Mouse (Mus musculus) midbrain, embryonic 10.5 days (tissue): ENCODE measurements around the gene Slc25a28. TPM values are rescaled to one million over a fixed set of nuclear protein-coding genes. Genes with fewer than 3 reads are reported as not detected.

Experiments used
- DNase-seq: peaks from one replicate; pipeline ENCODE4 v3.0.0-alpha.2; 2017; ENCODE audit warnings: low spot score
- H3K27ac ChIP-seq: fragments of 300-500 bp; sonication (generic); replicated peaks from 2 replicates; pipeline ENCODE4 v1.5.1; 2016; ENCODE audit warnings: mild to moderate bottlenecking
- H3K27me3 ChIP-seq: fragments of 300-500 bp; sonication (generic); 2 replicates; pipeline ENCODE4 v1.6.1; 2016; ENCODE audit warnings: low read depth, mild to moderate bottlenecking; ENCODE audit not compliant: poor library complexity, severe bottlenecking
- H3K36me3 ChIP-seq: fragments of 300-500 bp; sonication (generic); 2 replicates; pipeline ENCODE4 v1.6.1; 2016; ENCODE audit warnings: mild to moderate bottlenecking, moderate library complexity
- H3K4me1 ChIP-seq: fragments of 300-500 bp; sonication (generic); 2 replicates; pipeline ENCODE4 v1.6.1; 2016
- H3K4me3 ChIP-seq: fragments of 300-500 bp; sonication (generic); 2 replicates; pipeline ENCODE4 v1.5.1; 2016; ENCODE audit warnings: mild to moderate bottlenecking, moderate library complexity
- H3K9me3 ChIP-seq: fragments of 300-500 bp; sonication (generic); replicated peaks from 2 replicates; pipeline ENCODE4 v1.6.1; 2016; ENCODE audit warnings: mild to moderate bottlenecking
- WGBS: fragments of 180-500 bp; shearing (Covaris S2); methylation state at CpG from one replicate; pipeline ENCODE4 v1.1.7; 2016; 5-methylcytosine and 5-hydroxymethylcytosine counted together
- polyA plus RNA-seq: library from polyadenylated mRNA; unstranded; fragments of >200 nt; fragmentation: Nextera tagmentation; extraction: Ambion mirVana; gene quantifications from 2 replicates; pipeline ENCODE4 v1.2.1, GENCODE M21; 2016

Slc25a28 gene
- polyA plus RNA-seq, 1 experiment from 2014 or later: 10.3 TPM

DNA sequence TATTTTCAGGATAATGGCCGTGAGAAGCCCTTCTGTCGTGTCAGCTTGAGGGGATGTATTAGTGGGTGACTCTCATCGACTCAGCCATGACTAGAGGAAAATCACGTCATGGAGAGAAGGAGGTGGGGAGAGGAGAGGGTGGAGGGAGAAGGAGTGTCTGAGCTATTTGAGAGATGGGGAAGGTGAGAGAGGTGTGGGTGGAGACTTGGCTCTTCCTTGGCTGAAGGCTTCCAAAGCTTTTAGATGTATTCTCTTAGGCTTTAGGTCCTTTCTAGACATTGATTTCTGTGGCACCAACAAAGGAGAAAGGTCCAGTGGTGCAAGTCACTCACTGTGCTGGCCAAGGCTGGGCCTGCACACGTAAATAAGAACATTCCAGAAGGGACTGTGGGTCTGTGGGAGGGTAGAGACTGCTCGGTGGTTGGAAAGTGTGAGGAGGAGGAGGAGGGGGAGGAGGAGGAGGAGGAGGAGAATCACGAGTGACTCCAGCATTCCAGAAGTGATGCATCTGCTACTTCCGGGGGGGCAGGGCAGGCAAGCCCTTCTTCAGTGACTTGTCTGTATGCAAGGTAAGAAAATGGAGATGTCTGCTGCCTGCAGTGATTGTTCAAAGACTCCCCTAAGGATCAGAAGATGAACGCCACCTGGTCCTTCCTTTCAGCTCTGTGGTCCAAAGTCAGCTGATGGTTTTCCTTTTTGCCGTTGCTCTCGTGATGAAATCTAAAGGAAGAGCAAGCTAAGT lies 24.5 kb upstream of the Slc25a28 start:
- Histone ChIP-seq H3K4me3 (no peak overlapping the region), H3K4me1 (peaks cover 10% of the 10 kb centered on the region), H3K27me3 (no peaks in the 10 kb centered on the region), H3K9me3 (peaks cover 4% of the 10 kb centered on the region; the same call in 1 of the 2 replicates), H3K36me3 (peaks cover 44% of the 10 kb centered on the region), H3K27ac (no peak overlapping the region)
- no peak for DNase-seq
- 80% methylated on average over 11 of the region's 11 CpGs for WGBS

DNA sequence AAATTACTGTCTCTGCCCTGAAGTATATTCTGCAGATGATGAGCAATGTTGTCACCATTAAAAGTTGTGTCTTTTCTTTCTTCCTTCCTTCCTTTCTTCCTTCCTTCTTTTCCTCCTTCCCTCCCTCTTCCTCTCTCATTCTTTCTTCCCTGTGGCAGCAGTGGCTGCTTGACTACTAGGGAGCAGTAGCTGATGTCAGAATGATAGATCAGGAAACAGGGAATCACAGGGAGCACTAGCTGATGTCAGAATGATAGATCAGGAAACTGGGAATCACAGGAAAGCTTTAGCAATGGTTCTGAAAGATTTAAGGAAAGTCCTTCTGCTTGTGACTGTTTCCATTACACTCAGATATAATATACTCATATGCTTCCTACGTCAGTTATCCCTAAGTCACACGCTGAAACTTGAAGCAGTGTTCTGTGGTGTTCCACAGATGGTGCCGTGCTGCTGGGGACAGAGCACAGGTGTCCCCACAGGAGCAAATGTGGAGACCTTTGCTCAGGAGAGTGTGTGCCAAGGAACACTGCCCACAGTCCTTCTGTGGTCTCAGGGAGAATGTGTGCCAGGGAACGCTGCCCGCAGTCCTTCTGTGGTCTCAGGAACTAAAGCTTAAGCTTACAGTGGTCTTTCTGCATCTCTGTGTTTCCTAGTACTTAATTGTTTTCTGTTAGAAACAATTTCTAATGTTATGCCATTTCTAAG lies 23.1 kb upstream of the Slc25a28 start:
- H3K27me3 ChIP-seq: no peaks in the 10 kb centered on the region
- peaks cover 33% of the 10 kb centered on the region for H3K36me3 ChIP-seq
- no peak for DNase-seq
- no peak overlapping the region for H3K4me3 ChIP-seq
- WGBS: 95% methylated on average over 5 of the region's 5 CpGs
- H3K4me1 ChIP-seq: peaks cover 11% of the 10 kb centered on the region
- peaks cover 4% of the 10 kb centered on the region; the same call in 1 of the 2 replicates for H3K9me3 ChIP-seq
- H3K27ac ChIP-seq: no peak overlapping the region

- 69% methylated on average over 10 of the region's 10 CpGs for WGBS
- DNase-seq: no peak
- H3K4me3 ChIP-seq: no peak overlapping the region
- H3K9me3 ChIP-seq: no peaks in the 10 kb centered on the region
- no peak overlapping the region for H3K27ac ChIP-seq
- H3K27me3 ChIP-seq: no peaks in the 10 kb centered on the region
- peaks cover 20% of the 10 kb centered on the region for H3K4me1 ChIP-seq
- H3K36me3 ChIP-seq: peaks cover 24% of the 10 kb centered on the region
Measured at GRCm38 (mm10) chr19:43695514-43695964, 20.9 kb upstream of the Slc25a28 start.

GRCm38 (mm10) chr19:43692815-43693214 lies 18.1 kb upstream of the Slc25a28 start:
- H3K4me3 ChIP-seq: no peak overlapping the region
- WGBS: 59% methylated on average over 14 of the region's 14 CpGs
- peaks cover 6% of the 10 kb centered on the region for H3K27me3 ChIP-seq
- DNase-seq: no peak
- peaks cover 36% of the 10 kb centered on the region for H3K4me1 ChIP-seq
- peaks cover 11% of the 10 kb centered on the region for H3K36me3 ChIP-seq
- no peak overlapping the region for H3K27ac ChIP-seq
- no peaks in the 10 kb centered on the region for H3K9me3 ChIP-seq

GRCm38 (mm10) chr19:43689419-43690246 lies 15.0 kb upstream of the Slc25a28 start, which contains the start of gene Entpd7:
TSS of gene Entpd7 (plus strand) at chr19:43689672.
- peak within 1 kb of the TSS; percentile 95 for H3K4me3 ChIP-seq
- peaks cover 6% of the 10 kb centered on the region for H3K27me3 ChIP-seq
- peak; percentile 97 for DNase-seq
- H3K4me1 ChIP-seq: peaks cover 26% of the 10 kb centered on the region
- peak within 1 kb of the TSS; percentile 88 for H3K27ac ChIP-seq
- no peaks in the 10 kb centered on the region for H3K9me3 ChIP-seq
- peaks cover 11% of the 10 kb centered on the region for H3K36me3 ChIP-seq
- WGBS: under 1% methylated on average over 60 of the region's 60 CpGs

DNA sequence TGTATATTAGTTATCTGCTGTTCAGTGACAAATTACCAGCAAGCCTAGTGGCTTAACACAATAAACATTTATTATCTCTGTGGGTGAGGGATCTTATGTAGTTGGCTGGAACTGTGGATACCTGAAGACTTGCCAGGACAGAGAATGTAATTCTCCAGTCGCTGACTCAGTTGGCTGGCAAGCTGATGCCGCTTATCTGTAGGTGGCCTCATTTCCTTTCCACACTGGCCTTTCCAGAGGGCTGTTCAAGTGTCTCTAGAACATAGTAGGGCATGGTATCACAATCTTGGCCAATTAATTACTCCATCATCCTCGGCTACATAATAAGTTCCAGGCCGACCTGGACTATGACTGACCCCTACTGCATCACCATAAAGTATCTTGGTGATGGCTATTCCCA lies 6.9 kb upstream of the Slc25a28 start:
- 86% methylated on average over 4 of the region's 4 CpGs for WGBS
- Histone ChIP-seq H3K9me3 (no peaks in the 10 kb centered on the region), H3K36me3 (no peaks in the 10 kb centered on the region), H3K27me3 (peaks cover 13% of the 10 kb centered on the region), H3K27ac (no peak overlapping the region), H3K4me3 (no peak overlapping the region), H3K4me1 (peaks cover 3% of the 10 kb centered on the region)
- DNase-seq: no peak

DNA sequence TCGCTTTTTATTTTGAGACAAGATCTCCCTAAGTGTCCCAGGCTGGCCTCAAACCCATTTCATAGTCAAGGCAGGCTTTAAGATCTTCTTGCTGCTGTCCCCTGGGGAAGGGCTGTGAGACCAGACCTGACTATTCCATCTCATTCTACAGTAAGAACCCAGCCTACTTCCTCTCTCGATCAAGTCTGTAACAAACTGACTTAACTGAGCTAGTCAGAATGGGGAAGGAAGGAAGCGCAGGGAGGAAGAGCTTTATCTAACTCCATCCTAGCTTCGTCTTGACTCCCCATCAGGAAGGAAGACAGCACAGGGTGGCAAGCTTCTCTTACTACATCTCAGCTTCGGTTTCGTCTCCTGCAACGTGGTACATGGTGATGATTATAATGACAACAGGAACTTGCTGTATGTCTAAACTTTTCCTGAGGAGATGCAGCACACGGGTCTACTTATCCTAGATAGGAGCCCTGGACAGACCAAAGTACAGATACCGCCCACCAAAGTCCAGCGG lies 4.8 kb upstream of the Slc25a28 start:
- no peak overlapping the region for H3K27ac ChIP-seq
- H3K4me1 ChIP-seq: peaks cover 14% of the 10 kb centered on the region
- H3K36me3 ChIP-seq: no peaks in the 10 kb centered on the region
- H3K9me3 ChIP-seq: no peaks in the 10 kb centered on the region
- 85% methylated on average over 10 of the region's 10 CpGs for whole genome bisulfite sequencing
- no peak for DNase-seq
- peaks cover 14% of the 10 kb centered on the region for H3K27me3 ChIP-seq
- H3K4me3 ChIP-seq: no peak overlapping the region

DNA sequence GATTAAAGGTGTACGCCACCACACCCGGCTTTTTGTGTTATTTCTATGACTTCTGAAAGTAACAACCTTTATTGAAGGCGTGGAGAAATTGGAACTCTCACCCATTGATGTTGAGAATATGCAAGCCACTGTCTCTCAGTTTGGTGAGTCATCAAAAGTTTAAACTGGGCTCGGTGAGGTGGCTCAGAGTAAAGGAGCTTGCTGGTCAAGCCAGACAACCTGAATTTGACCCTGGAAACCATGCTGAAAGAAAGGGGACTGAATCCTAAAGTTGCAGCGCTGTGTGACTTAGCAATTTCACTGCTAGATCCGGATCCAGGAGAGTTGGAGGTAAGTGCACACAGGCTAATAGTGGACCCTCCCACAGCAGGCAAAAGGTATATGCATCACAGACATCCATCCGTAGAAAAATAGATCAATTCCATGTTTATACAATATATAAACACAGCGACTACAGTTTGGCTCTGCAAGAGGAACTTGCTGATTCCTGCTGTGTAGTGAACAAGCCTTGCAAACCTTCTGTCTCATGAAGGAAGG lies 3.9 kb upstream of the Slc25a28 start:
- no peak for DNase-seq
- H3K4me1 ChIP-seq: peaks cover 19% of the 10 kb centered on the region
- no peak overlapping the region for H3K27ac ChIP-seq
- no peak overlapping the region for H3K4me3 ChIP-seq
- H3K27me3 ChIP-seq: peaks cover 14% of the 10 kb centered on the region
- no peaks in the 10 kb centered on the region for H3K36me3 ChIP-seq
- 86% methylated on average over 8 of the region's 8 CpGs for WGBS
- no peaks in the 10 kb centered on the region for H3K9me3 ChIP-seq

GRCm38 (mm10) chr19:43675525-43676400 lies 1.1 kb upstream of the Slc25a28 start:
- Histone ChIP-seq H3K27ac (peak overlapping the region; percentile 94), H3K27me3 (peaks cover 14% of the 10 kb centered on the region), H3K9me3 (no peaks in the 10 kb centered on the region), H3K36me3 (no peaks in the 10 kb centered on the region), H3K4me1 (peaks cover 30% of the 10 kb centered on the region), H3K4me3 (peak overlapping the region; percentile 97)
- DNase-seq: no peak
- WGBS: 2% methylated on average over 43 of the region's 43 CpGs

- WGBS: under 1% methylated on average over 29 of the region's 29 CpGs
- H3K9me3 ChIP-seq: no peaks in the 10 kb centered on the region
- 0 out of 2 replicates have a peak, but pooled peaks cover 3% of the 10 kb centered on the region for H3K36me3 ChIP-seq
- peaks cover 30% of the 10 kb centered on the region for H3K4me1 ChIP-seq
- peaks cover 14% of the 10 kb centered on the region for H3K27me3 ChIP-seq
- H3K4me3 ChIP-seq: peak overlapping the region; percentile 97
- H3K27ac ChIP-seq: peak overlapping the region; percentile 93
- DNase-seq: no peak
Measured at GRCm38 (mm10) chr19:43674316-43674689, 378 bp downstream of the Slc25a28 start.

DNA sequence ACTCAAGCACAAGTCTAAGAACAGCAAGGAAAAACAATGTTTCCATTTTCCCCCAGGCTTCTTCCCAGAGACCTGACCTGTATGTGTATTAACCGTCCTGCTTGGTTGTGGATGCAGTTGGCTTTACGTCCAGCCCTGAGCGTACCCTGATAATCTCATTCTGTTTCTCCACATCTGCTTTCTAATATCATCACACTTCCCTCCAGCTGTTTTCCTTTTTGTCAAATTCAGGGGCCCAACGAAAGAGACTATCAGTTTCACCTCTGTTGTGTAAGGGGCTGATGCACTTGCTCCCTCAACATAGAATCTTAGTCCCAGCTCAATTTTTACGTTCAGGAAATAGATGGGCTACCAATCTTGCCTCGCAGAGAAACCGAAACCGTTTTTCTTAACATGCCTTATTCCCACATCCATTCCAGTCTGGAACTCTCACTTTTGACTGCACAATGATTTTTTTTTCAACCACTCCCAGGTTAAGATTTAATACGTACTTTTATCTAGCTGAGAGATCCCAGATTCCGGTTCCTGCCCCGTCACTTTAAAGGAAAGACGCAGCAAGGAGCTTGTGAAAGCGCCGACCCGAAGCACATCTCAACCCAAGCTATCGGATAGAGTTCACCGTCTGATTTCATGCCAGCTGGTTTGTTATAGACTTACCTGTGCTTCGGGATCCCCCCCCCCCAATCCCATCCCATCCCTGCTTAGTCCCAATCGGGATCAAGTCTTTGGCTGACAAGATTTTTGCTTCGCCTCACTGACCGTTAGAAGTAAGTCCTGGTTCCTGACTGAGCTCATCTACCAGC lies 967 bp downstream of the Slc25a28 start:
- Histone ChIP-seq H3K27ac (peak overlapping the region; percentile 93), H3K9me3 (no peaks in the 10 kb centered on the region), H3K4me3 (peak overlapping the region; percentile 97), H3K27me3 (peaks cover 14% of the 10 kb centered on the region), H3K4me1 (peaks cover 30% of the 10 kb centered on the region), H3K36me3 (0 out of 2 replicates have a peak, but pooled peaks cover 3% of the 10 kb centered on the region)
- no peak for DNase-seq
- 19% methylated on average over 21 of the region's 21 CpGs for WGBS
